Mouse (Mus musculus) monocyte, adult 5-6 weeks (primary cell): ENCODE measurements around the gene Morn1. TPM values are rescaled to one million over a fixed set of nuclear protein-coding genes. Genes with fewer than 3 reads are reported as not detected.

ENCODE experiments used
- ATAC-seq: fragments of 153-309, 156-312 bp; replicated peaks from 2 replicates; pipeline ENCODE4 v1.8.0; 2017; ENCODE audit warnings: mild to moderate bottlenecking; ENCODE audit not compliant: low TSS enrichment, insufficient number of reproducible peaks, severe bottlenecking, poor library complexity, low FRiP score
- total RNA-seq: library from RNA; stranded (forward); fragments of 200-1000, 200-491, 200-594 nt; gene quantifications from 3 replicates; pipeline ENCODE4 v1.2.3, GENCODE M21; 2017

The Morn1 gene
- total RNA-seq = 0.97 TPM in 1 of 3 replicates, not detected in the others

- peak; percentile 96 for ATAC-seq
Observed at GRCm38 (mm10) chr4:155086108-155087024, at the start of gene Morn1, which contains the start of gene Rer1. Gene Morn1 (plus strand): TSS chr4:155086577. Gene Rer1 (minus strand): TSS chr4:155086382.

DNA sequence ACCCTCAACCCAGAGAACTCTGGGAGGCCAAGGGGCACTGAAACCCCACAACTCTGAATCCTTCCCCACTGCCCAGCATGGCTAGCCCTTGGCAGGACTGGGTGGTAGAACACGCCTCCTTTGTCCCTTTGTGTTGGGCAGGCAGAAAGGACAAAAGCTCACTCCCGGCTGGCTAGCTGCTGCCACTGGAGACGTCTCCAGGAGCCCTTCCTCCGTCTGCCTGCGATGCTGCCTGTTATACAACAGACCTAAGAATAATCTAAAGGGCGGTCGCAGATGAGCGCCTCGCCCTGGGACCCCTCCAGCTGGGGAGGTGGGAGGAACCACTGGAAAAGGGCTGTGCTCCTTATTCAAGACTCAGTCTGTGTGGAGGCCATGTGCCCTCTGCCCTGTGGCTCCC lies 46.2 kb upstream of the Morn1 start:
- ATAC-seq = no peak

GRCm38 (mm10) chr4:155040696-155041095 lies 45.7 kb upstream of the Morn1 start:
- ATAC-seq = no peak

DNA sequence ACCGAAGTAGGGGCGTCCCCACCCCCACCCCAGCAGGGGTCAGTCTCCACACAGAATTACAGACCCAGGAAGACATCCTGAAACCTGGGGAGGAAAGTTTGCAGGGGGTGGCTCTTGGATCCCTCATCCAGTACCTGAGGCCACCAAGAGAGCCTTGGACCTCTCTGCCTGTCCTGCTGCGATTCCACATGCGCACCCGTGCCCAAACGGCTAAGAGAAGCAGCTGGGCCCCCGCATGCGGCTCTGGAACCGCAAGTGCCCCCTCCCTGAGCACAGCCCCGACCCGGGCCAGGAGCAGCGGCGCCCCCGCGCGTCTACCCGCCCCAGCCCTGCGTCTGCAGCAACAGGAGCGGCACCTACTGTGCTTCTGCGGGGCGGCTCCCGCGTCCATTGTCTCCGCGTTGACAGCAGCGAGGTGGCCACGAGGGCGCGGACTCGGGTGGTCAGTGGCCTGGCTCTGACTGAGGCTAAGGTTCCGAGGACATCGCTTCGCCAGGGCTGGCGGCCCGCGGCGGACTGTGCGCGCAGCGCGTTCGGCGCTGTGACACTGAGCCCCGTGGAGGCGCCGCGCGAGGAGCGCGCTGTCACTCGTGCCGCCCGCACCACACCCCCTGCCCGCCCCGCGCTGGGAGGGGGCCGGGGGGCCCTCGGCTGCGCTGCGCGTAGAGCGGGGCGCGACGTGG lies 43.6 kb upstream of the Morn1 start:
- no peak for ATAC-seq

GRCm38 (mm10) chr4:155043289-155043625 lies 43.1 kb upstream of the Morn1 start:
- no peak for ATAC-seq

DNA sequence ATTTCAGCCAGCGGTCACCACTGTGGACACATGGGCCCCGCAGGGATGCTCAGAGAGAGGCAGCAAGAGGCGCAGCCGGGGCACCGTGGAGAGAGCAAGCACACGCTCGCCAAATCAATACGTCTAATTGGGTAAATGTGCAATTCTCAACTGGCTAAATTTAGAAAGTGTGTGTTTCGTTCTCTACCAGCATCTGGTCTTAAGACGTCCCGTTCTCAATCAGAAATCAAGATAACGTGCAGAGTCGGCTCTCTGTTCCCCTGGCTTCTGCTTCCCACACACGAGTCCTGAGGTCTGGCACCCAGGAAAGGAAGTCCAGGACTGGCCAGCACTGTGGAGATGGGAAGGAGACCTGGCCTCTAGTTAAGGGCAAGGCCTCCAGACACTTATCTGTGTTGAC lies 39.7 kb upstream of the Morn1 start:
- ATAC-seq = no peak

DNA sequence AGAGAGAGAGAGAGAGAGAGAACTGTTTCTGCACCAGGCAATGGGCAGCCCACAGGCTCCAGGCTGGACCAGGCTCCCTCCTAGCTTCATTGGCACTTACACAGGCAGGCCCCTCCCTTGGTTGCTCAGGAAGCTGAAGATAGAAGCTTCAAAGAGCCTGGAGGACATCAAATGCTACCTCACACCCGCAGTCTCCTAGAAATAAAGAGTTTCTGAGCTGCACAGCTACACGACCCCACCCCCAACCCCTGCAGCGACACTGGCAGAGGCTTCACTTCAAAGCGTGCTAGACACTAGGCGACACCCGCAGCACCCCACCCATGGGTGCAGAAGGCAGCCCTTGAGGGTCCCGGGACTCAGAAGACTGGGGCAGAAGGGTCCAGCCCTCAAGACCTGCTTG lies 36.3 kb upstream of the Morn1 start:
- ATAC-seq = no peak

- no peak for ATAC-seq
Observed at GRCm38 (mm10) chr4:155056724-155057123, 29.7 kb upstream of the Morn1 start, which contains the start of gene Plch2. Gene Plch2 (minus strand): TSS chr4:155056784.

- no peak for ATAC-seq
Observed at GRCm38 (mm10) chr4:155058325-155058724, 28.1 kb upstream of the Morn1 start.

- no peak for ATAC-seq
Observed at GRCm38 (mm10) chr4:155063895-155064294, 22.5 kb upstream of the Morn1 start.

DNA sequence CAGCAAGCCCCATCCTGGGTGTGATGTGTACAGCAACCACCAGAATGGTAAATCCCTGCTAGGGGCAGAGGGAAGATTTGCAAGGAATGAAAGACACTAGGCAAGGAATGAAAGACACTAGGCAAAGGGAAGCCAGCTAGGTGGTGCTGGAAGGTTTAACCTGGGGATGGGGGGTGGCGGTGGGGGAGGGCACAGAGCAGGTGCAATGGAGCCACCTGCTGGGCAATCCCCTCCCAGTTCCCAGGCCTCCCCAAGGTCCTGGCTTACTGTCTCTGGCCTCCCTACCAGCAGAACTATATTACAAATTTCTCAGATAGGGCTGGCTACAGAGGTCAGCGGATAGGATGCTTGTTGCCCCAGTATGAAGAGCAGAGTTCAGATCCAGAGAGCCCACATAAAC lies 21.9 kb upstream of the Morn1 start:
- ATAC-seq = no peak

GRCm38 (mm10) chr4:155065970-155066833 lies 20.2 kb upstream of the Morn1 start:
- ATAC-seq = peak; percentile 29; the same call in 1 of the 2 replicates

DNA sequence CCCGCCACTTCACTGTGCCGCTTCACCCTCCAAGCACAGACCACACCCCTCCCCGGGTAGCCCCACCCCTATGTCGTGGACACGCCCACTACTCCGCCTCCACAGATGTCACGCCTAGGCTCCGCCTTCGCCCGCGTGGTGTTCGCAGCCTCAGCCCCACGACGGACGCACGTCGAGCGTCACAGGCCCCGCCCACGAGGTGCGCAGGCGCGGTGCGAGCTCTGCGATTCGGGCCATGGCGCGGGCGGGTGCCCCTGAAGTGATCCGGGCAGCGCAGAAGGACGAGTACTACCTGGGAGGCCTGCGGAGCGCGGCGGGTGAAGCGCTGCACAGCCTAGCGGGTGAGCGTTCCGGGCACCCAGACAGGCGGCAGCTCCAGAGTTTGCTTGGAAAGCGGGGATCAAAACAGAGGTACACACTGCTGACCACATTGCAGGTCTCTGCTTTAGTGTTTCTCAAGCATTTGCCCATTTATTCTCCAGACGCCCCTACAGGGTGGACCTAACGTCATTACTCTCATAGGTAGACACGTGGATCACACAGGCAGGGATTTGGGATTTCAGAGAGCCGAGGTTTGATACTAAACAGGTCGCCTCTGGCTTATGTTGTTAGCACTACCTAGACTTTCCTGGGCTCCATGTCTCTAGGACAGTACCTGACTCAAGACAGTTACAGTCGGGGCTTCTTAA lies 19.4 kb upstream of the Morn1 start, which contains the start of gene Pex10:
Pex10 (plus strand) TSS at position 183 of the 689 bp plus-strand sequence.
- peak; percentile 90 for ATAC-seq

GRCm38 (mm10) chr4:155068357-155068972 lies 17.9 kb upstream of the Morn1 start:
- ATAC-seq = no peak

DNA sequence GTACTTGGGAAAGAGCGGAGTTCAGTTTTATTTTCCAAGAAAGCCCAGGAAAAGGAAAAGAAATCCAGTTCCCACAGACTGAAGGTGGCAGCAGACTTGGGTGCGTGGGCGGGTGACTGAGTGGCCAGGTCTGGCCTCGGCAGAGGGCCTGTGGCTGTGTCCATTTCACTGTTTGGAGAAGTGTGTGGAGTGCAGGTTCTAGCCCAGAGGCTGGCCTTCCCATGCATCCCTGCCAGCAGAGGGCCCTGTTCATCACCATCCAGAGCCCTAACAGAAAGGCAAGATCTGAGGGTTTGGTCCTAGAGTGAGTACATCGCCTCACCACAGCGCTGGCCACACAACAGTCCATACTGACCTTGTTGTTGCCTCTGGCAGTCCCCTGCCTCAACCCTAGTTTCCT lies 17.2 kb upstream of the Morn1 start:
- no peak for ATAC-seq

DNA sequence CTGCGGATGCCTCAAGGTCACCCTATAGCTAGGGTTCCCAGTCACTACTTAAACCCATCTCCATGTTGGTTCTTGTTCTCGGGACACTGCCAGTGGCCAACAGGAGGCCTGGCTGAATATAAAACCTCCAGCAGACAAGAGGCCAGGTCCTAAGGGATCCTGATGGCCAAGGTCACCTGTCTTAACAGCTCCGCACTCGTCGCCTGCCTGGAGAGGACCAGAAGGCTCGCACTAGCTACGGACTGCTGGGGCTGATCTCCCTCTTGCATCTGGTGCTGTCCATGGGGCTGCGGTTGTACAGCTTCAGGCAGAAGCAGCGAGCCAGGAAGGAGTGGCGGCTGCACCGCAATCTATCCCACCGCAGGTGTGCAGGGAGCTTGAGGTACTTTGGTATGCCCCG lies 16.2 kb upstream of the Morn1 start:
- ATAC-seq = no peak

DNA sequence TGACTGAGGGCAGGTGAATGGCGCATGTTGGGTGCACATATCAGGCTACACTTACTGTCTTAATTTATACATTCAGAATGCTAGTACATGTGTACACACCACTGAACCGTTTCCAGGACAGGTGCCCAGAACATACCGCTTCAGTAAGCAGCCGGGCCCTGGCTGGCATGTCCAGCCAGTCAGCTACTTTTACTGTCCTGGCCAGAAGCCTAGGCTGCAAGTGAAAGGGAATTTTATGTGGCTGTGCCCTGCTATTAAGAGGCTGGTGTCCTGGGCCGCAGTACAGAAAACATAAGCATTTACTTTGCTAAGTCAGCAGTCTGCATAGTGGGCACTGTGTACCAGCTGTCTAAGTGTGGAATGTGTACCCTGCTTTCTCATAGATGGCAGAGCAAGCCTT lies 15.5 kb upstream of the Morn1 start:
- ATAC-seq = no peak

GRCm38 (mm10) chr4:155074418-155074817 lies 12.0 kb upstream of the Morn1 start:
- no peak for ATAC-seq
